Mouse (Mus musculus): Measurements from ENCODE around the gene Magi2. TPM values are rescaled to one million over a fixed set of nuclear protein-coding genes. Genes with fewer than 3 reads are reported as not detected.

Magi2 gene
- polyA plus RNA-seq, 1 experiment from 2014 or later = 3.8 TPM

DNA sequence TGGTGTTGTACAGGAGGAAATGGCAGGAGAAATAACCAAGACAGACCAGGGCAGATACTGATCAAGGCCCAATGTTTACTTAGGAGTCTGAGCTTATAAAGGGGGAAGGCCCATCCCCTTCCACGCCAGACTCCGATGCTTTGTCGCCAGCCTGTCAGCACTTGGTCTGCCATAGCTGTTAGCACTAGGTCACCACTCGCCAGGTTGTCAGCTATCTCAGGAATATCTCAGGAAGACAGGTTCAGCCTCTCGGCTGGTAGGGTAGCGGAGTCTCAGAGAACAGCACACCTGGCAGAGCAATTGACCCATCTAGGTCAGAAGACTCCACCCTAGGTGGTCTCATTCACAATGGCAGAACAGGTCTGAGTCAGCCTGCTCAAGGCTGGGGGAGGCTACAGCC, 1514.4 kb downstream of the Magi2 start:
- H3K36me3 ChIP-seq (ENCODE audit: control insufficient read depth, insufficient read depth, low read length) = no peaks in the 10 kb centered on the region
- no peak overlapping the region for H3K4me3 ChIP-seq (ENCODE audit: low read depth, low read length)
- no peak overlapping the region for H3K4me2 ChIP-seq (ENCODE audit: low read depth, low read length)
- ATAC-seq (ENCODE audit: low read depth) (no peak), DNase-seq (ENCODE audit: low spot score) (no peak)
- WGBS = 64% methylated on average over 6 of the region's 6 CpGs
- no peaks in the 10 kb centered on the region for H3K4me1 ChIP-seq (ENCODE audit: control insufficient read depth, insufficient read depth, low read length)
- no peaks in the 10 kb centered on the region for H3K9me3 ChIP-seq (ENCODE audit: control insufficient read depth, low read length)
- no peak overlapping the region for H3K9ac ChIP-seq (ENCODE audit: low read depth, low read length)
- no peaks in the 10 kb centered on the region for H3K27me3 ChIP-seq (replicated peaks; ENCODE audit: control insufficient read depth, insufficient read depth, low read length)
- H3K27ac ChIP-seq (replicated peaks; ENCODE audit: low read depth, low read length) = no peak overlapping the region

GRCm38 (mm10) chr5:20741936-20742335, 1515.1 kb downstream of the Magi2 start:
- H3K9ac ChIP-seq (ENCODE audit: low read depth, low read length) = no peak overlapping the region
- H3K36me3 ChIP-seq (ENCODE audit: control insufficient read depth, insufficient read depth, low read length) = no peaks in the 10 kb centered on the region
- no peak overlapping the region for H3K4me3 ChIP-seq (ENCODE audit: low read depth, low read length)
- DNase-seq (ENCODE audit: low spot score) (no peak), ATAC-seq (ENCODE audit: low read depth) (no peak)
- no peaks in the 10 kb centered on the region for H3K4me1 ChIP-seq (ENCODE audit: control insufficient read depth, insufficient read depth, low read length)
- H3K27ac ChIP-seq (replicated peaks; ENCODE audit: low read depth, low read length) = no peak overlapping the region
- WGBS = 88% methylated on average over 8 of the region's 8 CpGs
- no peaks in the 10 kb centered on the region for H3K27me3 ChIP-seq (replicated peaks; ENCODE audit: control insufficient read depth, insufficient read depth, low read length)
- no peak overlapping the region for H3K4me2 ChIP-seq (ENCODE audit: low read depth, low read length)
- H3K9me3 ChIP-seq (ENCODE audit: control insufficient read depth, low read length) = no peaks in the 10 kb centered on the region

DNA sequence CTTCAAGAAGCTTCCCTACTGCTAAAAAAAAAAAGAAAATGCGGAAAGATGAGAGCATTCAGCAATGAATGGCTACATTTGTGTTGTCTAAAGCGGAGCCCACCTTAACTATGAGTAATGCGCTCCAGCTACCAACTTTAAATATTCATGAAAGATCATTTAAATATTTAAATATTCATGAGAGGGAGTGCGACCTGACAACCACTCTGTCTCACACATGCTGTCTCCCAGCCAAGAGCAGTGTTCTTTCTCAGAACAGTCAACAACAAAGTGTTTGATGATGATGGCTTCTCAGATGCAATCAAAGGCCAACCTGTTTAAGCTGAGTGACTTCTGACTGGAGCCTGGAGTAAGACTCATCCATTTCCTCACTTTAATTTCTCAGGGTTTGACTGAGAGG, 1521.3 kb downstream of the Magi2 start:
- Histone ChIP-seq H3K27me3 (replicated peaks; ENCODE audit: control insufficient read depth, insufficient read depth, low read length) (no peaks in the 10 kb centered on the region), H3K27ac (replicated peaks; ENCODE audit: low read depth, low read length) (no peak overlapping the region), H3K9me3 (ENCODE audit: control insufficient read depth, low read length) (no peaks in the 10 kb centered on the region), H3K4me3 (ENCODE audit: low read depth, low read length) (no peak overlapping the region), H3K36me3 (ENCODE audit: control insufficient read depth, insufficient read depth, low read length) (no peaks in the 10 kb centered on the region), H3K4me1 (ENCODE audit: control insufficient read depth, insufficient read depth, low read length) (no peaks in the 10 kb centered on the region), H3K4me2 (ENCODE audit: low read depth, low read length) (no peak overlapping the region), H3K9ac (ENCODE audit: low read depth, low read length) (no peak overlapping the region)
- no peak for DNase-seq (ENCODE audit: low spot score)
- ATAC-seq (ENCODE audit: low read depth) = no peak
- WGBS = 80% methylated on average over 4 of the region's 4 CpGs

GRCm38 (mm10) chr5:20748856-20749255, 1522.0 kb downstream of the Magi2 start:
- Histone ChIP-seq H3K4me1 (ENCODE audit: control insufficient read depth, insufficient read depth, low read length) (no peaks in the 10 kb centered on the region), H3K4me3 (ENCODE audit: low read depth, low read length) (no peak overlapping the region), H3K27me3 (replicated peaks; ENCODE audit: control insufficient read depth, insufficient read depth, low read length) (no peaks in the 10 kb centered on the region), H3K9ac (ENCODE audit: low read depth, low read length) (no peak overlapping the region), H3K4me2 (ENCODE audit: low read depth, low read length) (no peak overlapping the region), H3K9me3 (ENCODE audit: control insufficient read depth, low read length) (no peaks in the 10 kb centered on the region), H3K27ac (replicated peaks; ENCODE audit: low read depth, low read length) (no peak overlapping the region), H3K36me3 (ENCODE audit: control insufficient read depth, insufficient read depth, low read length) (no peaks in the 10 kb centered on the region)
- 80% methylated on average over 8 of the region's 8 CpGs for WGBS
- ATAC-seq (ENCODE audit: low read depth) (no peak), DNase-seq (ENCODE audit: low spot score) (no peak)

DNA sequence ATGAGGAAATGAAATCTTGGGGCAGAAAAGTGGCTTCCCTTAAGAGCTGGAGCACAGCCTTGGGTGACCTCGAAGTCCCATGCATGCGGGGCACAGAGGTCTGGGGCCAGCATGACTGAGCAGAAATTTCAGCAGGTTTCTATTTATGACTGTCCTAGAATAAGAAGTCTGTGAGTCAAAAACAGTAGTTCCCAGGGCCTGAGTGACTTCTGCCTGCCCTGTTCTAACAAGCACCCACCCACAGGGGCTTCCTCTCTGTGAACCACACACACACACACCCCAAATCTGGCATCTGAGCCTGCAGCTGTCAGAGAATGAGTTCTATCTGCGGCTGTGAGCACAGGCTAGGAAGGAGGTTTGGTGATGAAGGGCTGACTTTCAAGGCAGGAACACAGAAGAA, 1522.7 kb downstream of the Magi2 start:
- H3K9me3 ChIP-seq (ENCODE audit: control insufficient read depth, low read length) = no peaks in the 10 kb centered on the region
- no peak overlapping the region for H3K4me3 ChIP-seq (ENCODE audit: low read depth, low read length)
- no peak for DNase-seq (ENCODE audit: low spot score)
- ATAC-seq (ENCODE audit: low read depth) = no peak
- 83% methylated on average over 3 of the region's 3 CpGs for WGBS
- no peak overlapping the region for H3K9ac ChIP-seq (ENCODE audit: low read depth, low read length)
- no peaks in the 10 kb centered on the region for H3K27me3 ChIP-seq (replicated peaks; ENCODE audit: control insufficient read depth, insufficient read depth, low read length)
- no peak overlapping the region for H3K4me2 ChIP-seq (ENCODE audit: low read depth, low read length)
- no peak overlapping the region for H3K27ac ChIP-seq (replicated peaks; ENCODE audit: low read depth, low read length)
- no peaks in the 10 kb centered on the region for H3K36me3 ChIP-seq (ENCODE audit: control insufficient read depth, insufficient read depth, low read length)
- H3K4me1 ChIP-seq (ENCODE audit: control insufficient read depth, insufficient read depth, low read length) = no peaks in the 10 kb centered on the region

- no peaks in the 10 kb centered on the region for H3K9me3 ChIP-seq (ENCODE audit: control insufficient read depth, low read length)
- no peak overlapping the region for H3K27ac ChIP-seq (replicated peaks; ENCODE audit: low read depth, low read length)
- H3K4me2 ChIP-seq (ENCODE audit: low read depth, low read length) = no peak overlapping the region
- no peak for DNase-seq (ENCODE audit: low spot score)
- no peaks in the 10 kb centered on the region for H3K4me1 ChIP-seq (ENCODE audit: control insufficient read depth, insufficient read depth, low read length)
- no peak overlapping the region for H3K9ac ChIP-seq (ENCODE audit: low read depth, low read length)
- no peak for ATAC-seq (ENCODE audit: low read depth)
- no peak overlapping the region for H3K4me3 ChIP-seq (ENCODE audit: low read depth, low read length)
- 61% methylated on average over 7 of the region's 7 CpGs for WGBS
- no peaks in the 10 kb centered on the region for H3K27me3 ChIP-seq (replicated peaks; ENCODE audit: control insufficient read depth, insufficient read depth, low read length)
- H3K36me3 ChIP-seq (ENCODE audit: control insufficient read depth, insufficient read depth, low read length) = no peaks in the 10 kb centered on the region
Measured at GRCm38 (mm10) chr5:20751000-20751399, 1524.2 kb downstream of the Magi2 start.

DNA sequence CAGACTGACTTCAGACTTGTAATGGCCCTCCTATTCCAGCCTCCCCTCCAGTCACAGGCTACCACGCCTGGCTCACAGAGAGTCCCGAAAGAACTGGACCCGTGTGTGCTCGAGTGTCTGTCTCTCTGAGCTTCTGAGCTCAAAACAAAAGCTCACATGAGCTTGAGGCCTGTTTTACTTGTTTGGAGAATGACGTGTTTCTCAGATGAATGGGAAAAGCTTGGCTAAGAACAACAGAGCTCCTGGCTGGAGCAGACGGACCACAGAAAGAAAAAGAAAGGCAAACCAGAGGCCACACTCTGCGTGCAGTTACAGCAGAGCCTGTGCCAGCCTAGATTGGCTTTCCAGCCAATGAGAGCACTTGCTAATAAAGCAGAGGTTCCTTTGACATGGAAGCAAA, 1524.9 kb downstream of the Magi2 start:
- Histone ChIP-seq H3K4me2 (ENCODE audit: low read depth, low read length) (no peak overlapping the region), H3K9me3 (ENCODE audit: control insufficient read depth, low read length) (no peaks in the 10 kb centered on the region), H3K27me3 (replicated peaks; ENCODE audit: control insufficient read depth, insufficient read depth, low read length) (no peaks in the 10 kb centered on the region), H3K9ac (ENCODE audit: low read depth, low read length) (no peak overlapping the region), H3K4me1 (ENCODE audit: control insufficient read depth, insufficient read depth, low read length) (no peaks in the 10 kb centered on the region), H3K27ac (replicated peaks; ENCODE audit: low read depth, low read length) (peak overlapping the region; percentile 28), H3K36me3 (ENCODE audit: control insufficient read depth, insufficient read depth, low read length) (no peaks in the 10 kb centered on the region), H3K4me3 (ENCODE audit: low read depth, low read length) (no peak overlapping the region)
- 49% methylated on average over 7 of the region's 7 CpGs for WGBS
- DNase-seq (ENCODE audit: low spot score) (peak; percentile 53), ATAC-seq (ENCODE audit: low read depth) (peak; percentile 71)

GRCm38 (mm10) chr5:20753096-20753495, 1526.3 kb downstream of the Magi2 start:
- peak; percentile 22 for DNase-seq (ENCODE audit: low spot score)
- 32% methylated on average over 2 of the region's 2 CpGs for WGBS
- Histone ChIP-seq H3K27me3 (replicated peaks; ENCODE audit: control insufficient read depth, insufficient read depth, low read length) (no peaks in the 10 kb centered on the region), H3K9me3 (ENCODE audit: control insufficient read depth, low read length) (no peaks in the 10 kb centered on the region), H3K27ac (replicated peaks; ENCODE audit: low read depth, low read length) (no peak overlapping the region), H3K4me1 (ENCODE audit: control insufficient read depth, insufficient read depth, low read length) (no peaks in the 10 kb centered on the region), H3K4me3 (ENCODE audit: low read depth, low read length) (no peak overlapping the region), H3K9ac (ENCODE audit: low read depth, low read length) (no peak overlapping the region), H3K36me3 (ENCODE audit: control insufficient read depth, insufficient read depth, low read length) (0 out of 2 replicates have a peak, but pooled peaks cover 4% of the 10 kb centered on the region), H3K4me2 (ENCODE audit: low read depth, low read length) (no peak overlapping the region)
- ATAC-seq (ENCODE audit: low read depth) = no peak

GRCm38 (mm10) chr5:20753963-20754362, 1527.1 kb downstream of the Magi2 start:
- H3K4me2 ChIP-seq (ENCODE audit: low read depth, low read length) = no peak overlapping the region
- DNase-seq (ENCODE audit: low spot score) = no peak
- H3K27ac ChIP-seq (replicated peaks; ENCODE audit: low read depth, low read length) = no peak overlapping the region
- 0 out of 2 replicates have a peak, but pooled peaks cover 4% of the 10 kb centered on the region for H3K36me3 ChIP-seq (ENCODE audit: control insufficient read depth, insufficient read depth, low read length)
- WGBS = 54% methylated on average over 5 of the region's 5 CpGs
- no peak overlapping the region for H3K4me3 ChIP-seq (ENCODE audit: low read depth, low read length)
- ATAC-seq (ENCODE audit: low read depth) = no peak
- H3K27me3 ChIP-seq (replicated peaks; ENCODE audit: control insufficient read depth, insufficient read depth, low read length) = no peaks in the 10 kb centered on the region
- H3K9ac ChIP-seq (ENCODE audit: low read depth, low read length) = no peak overlapping the region
- H3K9me3 ChIP-seq (ENCODE audit: control insufficient read depth, low read length) = no peaks in the 10 kb centered on the region
- H3K4me1 ChIP-seq (ENCODE audit: control insufficient read depth, insufficient read depth, low read length) = no peaks in the 10 kb centered on the region

All from embryonic facial prominence, embryonic 14.5 days (tissue).